Mouse (Mus musculus): ENCODE data around the gene Ndel1. TPM values are rescaled to one million over a fixed set of nuclear protein-coding genes. Genes with fewer than 3 reads are reported as not detected.
"Not testable (repeated sequence)": the region's sequence is repeated elsewhere in the genome, so short reads cannot be mapped to it uniquely, and the experiment has no call there.

Ndel1 gene
- polyA plus RNA-seq, 1 experiment from 2014 or later: 60.3 TPM

DNA sequence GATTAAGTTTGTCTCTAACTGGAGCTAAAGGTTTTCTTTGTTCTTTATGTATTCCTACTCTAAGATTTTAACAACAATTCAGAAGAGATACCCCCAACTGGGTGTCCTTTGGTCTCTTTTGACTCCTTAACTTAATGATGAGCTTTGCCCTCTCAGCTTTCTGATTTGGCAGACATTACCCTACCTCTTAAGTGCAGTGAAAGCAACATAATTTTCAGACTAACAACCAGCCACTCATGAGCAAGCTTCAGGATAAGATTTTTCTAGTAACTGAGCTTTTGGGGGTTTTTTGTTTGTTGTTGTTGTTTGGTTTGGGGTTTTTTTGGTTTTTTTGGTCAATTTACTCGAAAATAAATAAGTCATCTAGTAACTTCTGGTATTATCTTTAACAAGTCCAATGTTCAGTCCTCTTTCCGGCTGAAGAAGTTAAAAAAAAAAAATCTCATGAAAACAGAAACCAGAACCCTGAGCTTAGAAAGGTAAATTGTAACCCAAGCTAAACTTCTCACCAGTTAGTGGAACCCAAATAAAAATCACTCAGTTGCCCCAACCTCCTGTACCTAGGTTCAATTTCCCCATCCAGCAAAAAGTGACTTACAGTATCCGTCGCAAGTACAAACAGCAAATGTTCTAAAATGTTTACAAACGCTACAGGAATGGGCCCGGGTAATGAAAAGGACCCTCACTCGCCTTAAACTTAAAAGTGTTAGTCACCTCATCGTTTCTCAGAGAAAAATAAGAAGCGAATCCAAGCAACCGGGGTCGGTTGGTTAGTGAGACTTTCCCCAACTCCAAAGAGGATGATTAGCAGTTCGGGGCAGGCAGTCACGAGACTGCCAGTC lies 19.8 kb downstream of the Ndel1 start:
- H3K4me2 ChIP-seq (ENCODE audit: low read length): peak overlapping the region; percentile 91
- H3K27ac ChIP-seq (ENCODE audit: low read depth): peak overlapping the region; percentile 98
- H3K4me1 ChIP-seq (replicated peaks; ENCODE audit: control insufficient read depth, insufficient read depth, low read length): peaks cover 20% of the 10 kb centered on the region
- no peaks in the 10 kb centered on the region for H3K9me3 ChIP-seq (ENCODE audit: control insufficient read depth, low read length)
- no peak for DNase-seq (ENCODE audit: low spot score)
- ATAC-seq (replicated peaks; ENCODE audit: low FRiP score, low TSS enrichment, low read depth): no peak
- H3K4me3 ChIP-seq (ENCODE audit: low read depth, low read length): peak overlapping the region; percentile 94
- H3K36me3 ChIP-seq (ENCODE audit: control insufficient read depth, insufficient read depth, low read length): no peaks in the 10 kb centered on the region
- H3K9ac ChIP-seq (ENCODE audit: low read length): peak overlapping the region; percentile 88
- 2% methylated on average over 13 of the region's 13 CpGs for WGBS
- H3K27me3 ChIP-seq (replicated peaks; ENCODE audit: control insufficient read depth, insufficient read depth, low read length): no peaks in the 10 kb centered on the region

DNA sequence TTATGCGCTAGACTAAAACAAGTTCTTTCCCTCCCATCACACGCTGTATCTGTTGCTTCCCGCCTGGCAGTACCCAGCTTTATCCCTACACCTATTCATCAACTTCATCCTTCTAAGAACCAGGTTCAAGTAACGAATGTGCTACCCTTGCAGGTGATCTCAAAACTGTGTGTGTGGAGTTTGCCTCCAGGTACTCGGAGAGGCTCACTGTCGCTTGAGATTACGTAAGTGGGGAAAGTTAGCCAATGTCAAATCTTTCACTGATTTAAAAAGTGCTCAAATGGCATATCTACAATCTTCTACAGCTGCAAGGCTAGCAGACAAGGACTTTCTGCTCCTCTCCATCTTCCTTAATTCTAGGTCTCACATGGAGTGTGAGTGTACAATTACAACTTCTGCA lies 20.8 kb downstream of the Ndel1 start:
- no peak overlapping the region for H3K27ac ChIP-seq (ENCODE audit: low read depth)
- 77% methylated on average over 7 of the region's 7 CpGs for WGBS
- no peak overlapping the region for H3K4me3 ChIP-seq (ENCODE audit: low read depth, low read length)
- H3K9ac ChIP-seq (ENCODE audit: low read length): no peak overlapping the region
- H3K4me1 ChIP-seq (replicated peaks; ENCODE audit: control insufficient read depth, insufficient read depth, low read length): peaks cover 20% of the 10 kb centered on the region
- no peaks in the 10 kb centered on the region for H3K36me3 ChIP-seq (ENCODE audit: control insufficient read depth, insufficient read depth, low read length)
- H3K4me2 ChIP-seq (ENCODE audit: low read length): peak overlapping the region; percentile 91
- no peak for DNase-seq (ENCODE audit: low spot score)
- no peaks in the 10 kb centered on the region for H3K27me3 ChIP-seq (replicated peaks; ENCODE audit: control insufficient read depth, insufficient read depth, low read length)
- no peaks in the 10 kb centered on the region for H3K9me3 ChIP-seq (ENCODE audit: control insufficient read depth, low read length)
- ATAC-seq (replicated peaks; ENCODE audit: low FRiP score, low TSS enrichment, low read depth): no peak

DNA sequence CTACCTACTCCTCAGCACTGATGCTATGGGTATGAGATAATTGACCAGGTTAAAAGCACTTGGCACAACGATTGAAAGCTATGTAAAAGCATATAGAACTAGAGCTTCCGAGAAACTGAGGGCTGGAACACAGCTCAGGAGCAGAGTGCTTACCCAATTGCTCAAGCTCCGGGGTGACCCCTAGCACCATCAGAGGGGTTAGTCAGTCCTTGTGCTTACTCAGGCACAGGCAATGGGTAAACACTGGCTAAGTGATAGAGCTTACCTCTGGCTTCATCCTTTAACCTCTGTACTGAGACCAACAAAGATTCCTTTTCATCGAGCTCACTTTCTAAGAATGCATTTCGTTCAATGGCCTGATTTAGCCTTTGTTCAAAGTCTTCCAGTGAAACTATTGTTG lies 32.1 kb downstream of the Ndel1 start:
- DNase-seq (ENCODE audit: low spot score): no peak
- Histone ChIP-seq H3K27me3 (replicated peaks; ENCODE audit: control insufficient read depth, insufficient read depth, low read length) (no peaks in the 10 kb centered on the region), H3K4me2 (ENCODE audit: low read length) (no peak overlapping the region), H3K36me3 (ENCODE audit: control insufficient read depth, insufficient read depth, low read length) (peaks cover 69% of the 10 kb centered on the region), H3K9ac (ENCODE audit: low read length) (no peak overlapping the region), H3K4me1 (replicated peaks; ENCODE audit: control insufficient read depth, insufficient read depth, low read length) (no peaks in the 10 kb centered on the region), H3K4me3 (ENCODE audit: low read depth, low read length) (no peak overlapping the region), H3K9me3 (ENCODE audit: control insufficient read depth, low read length) (no peaks in the 10 kb centered on the region), H3K27ac (ENCODE audit: low read depth) (no peak overlapping the region)
- ATAC-seq (replicated peaks; ENCODE audit: low FRiP score, low TSS enrichment, low read depth): no peak
- 91% methylated on average over 5 of the region's 5 CpGs for WGBS

DNA sequence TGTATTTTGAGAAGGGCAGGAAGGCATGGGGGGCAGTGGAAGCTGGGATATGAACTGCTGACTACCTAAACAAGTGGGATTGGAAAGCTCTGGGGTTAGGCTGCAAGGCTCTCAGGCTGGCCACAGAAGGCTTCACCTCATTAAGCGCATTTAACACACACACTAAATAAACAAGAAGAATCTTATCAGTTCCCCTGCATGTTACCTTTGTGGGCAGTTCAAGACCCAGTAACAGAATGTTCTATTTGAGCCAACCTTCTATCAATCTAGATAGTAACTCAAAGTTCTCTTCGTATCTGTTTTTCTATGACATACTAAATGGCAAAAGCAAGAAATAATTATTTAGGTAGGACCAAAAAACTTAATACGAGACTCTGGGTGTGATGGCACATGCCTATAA lies 36.6 kb downstream of the Ndel1 start:
- Histone ChIP-seq H3K4me1 (replicated peaks; ENCODE audit: control insufficient read depth, insufficient read depth, low read length) (no peaks in the 10 kb centered on the region), H3K9ac (ENCODE audit: low read length) (no peak overlapping the region), H3K4me2 (ENCODE audit: low read length) (no peak overlapping the region), H3K27me3 (replicated peaks; ENCODE audit: control insufficient read depth, insufficient read depth, low read length) (no peaks in the 10 kb centered on the region), H3K4me3 (ENCODE audit: low read depth, low read length) (no peak overlapping the region), H3K36me3 (ENCODE audit: control insufficient read depth, insufficient read depth, low read length) (peaks cover 86% of the 10 kb centered on the region), H3K27ac (ENCODE audit: low read depth) (no peak overlapping the region), H3K9me3 (ENCODE audit: control insufficient read depth, low read length) (no peaks in the 10 kb centered on the region)
- WGBS: 88% methylated on average over 3 of the region's 3 CpGs
- ATAC-seq (replicated peaks; ENCODE audit: low FRiP score, low TSS enrichment, low read depth): no peak
- no peak for DNase-seq (ENCODE audit: low spot score)

DNA sequence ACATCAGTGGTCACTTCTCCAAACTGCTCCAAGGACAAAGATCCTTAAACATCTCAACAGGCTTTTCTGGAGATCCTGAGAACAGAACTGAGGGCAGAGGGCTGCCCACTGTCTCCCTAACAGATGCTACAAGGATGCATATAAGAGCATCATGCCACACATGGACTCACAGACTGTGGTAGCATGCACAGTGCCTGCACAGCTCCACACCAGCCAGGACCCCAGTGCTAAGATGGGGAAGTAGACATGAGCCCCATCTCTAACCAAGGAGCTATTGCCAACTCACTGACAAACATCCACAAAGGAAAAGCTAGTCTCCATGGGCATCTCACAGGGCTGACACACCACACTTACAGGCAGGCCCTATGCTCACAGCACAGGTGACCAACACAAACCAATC lies 38.1 kb downstream of the Ndel1 start:
- H3K36me3 ChIP-seq (ENCODE audit: control insufficient read depth, insufficient read depth, low read length): peaks cover 86% of the 10 kb centered on the region
- no peak for ATAC-seq (replicated peaks; ENCODE audit: low FRiP score, low TSS enrichment, low read depth)

DNA sequence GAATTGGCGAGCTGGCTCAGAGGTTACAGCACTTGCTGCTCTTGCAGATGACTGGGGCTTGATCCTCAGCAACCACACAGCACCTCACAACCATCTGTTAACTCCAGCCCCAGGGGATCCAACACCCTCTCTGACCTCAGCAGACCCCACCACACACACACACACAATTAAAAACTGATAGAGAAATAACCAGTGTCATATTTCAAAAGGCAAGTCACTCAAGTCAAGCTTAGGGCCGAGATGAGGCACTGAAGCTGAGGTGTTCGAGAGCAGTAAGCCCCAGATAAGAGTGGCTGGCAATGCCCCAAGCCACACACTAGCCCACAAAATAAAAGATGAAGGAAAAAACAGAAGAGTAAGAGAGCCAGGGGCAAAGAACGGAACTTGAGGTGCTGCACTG lies 38.9 kb downstream of the Ndel1 start:
- Histone ChIP-seq H3K27ac (ENCODE audit: low read depth) (no peak overlapping the region), H3K36me3 (ENCODE audit: control insufficient read depth, insufficient read depth, low read length) (peaks cover 89% of the 10 kb centered on the region), H3K9me3 (ENCODE audit: control insufficient read depth, low read length) (no peaks in the 10 kb centered on the region)

More for the DNA sequence above, 38.1 kb downstream of the Ndel1 start:
- no peaks in the 10 kb centered on the region for H3K4me1 ChIP-seq (replicated peaks; ENCODE audit: control insufficient read depth, insufficient read depth, low read length)
- no peaks in the 10 kb centered on the region for H3K9me3 ChIP-seq (ENCODE audit: control insufficient read depth, low read length)
- no peak overlapping the region for H3K27ac ChIP-seq (ENCODE audit: low read depth)
- no peaks in the 10 kb centered on the region for H3K27me3 ChIP-seq (replicated peaks; ENCODE audit: control insufficient read depth, insufficient read depth, low read length)
- no peak overlapping the region for H3K9ac ChIP-seq (ENCODE audit: low read length)
- H3K4me2 ChIP-seq (ENCODE audit: low read length): no peak overlapping the region
- H3K4me3 ChIP-seq (ENCODE audit: low read depth, low read length): no peak overlapping the region
- no peak for DNase-seq (ENCODE audit: low spot score)

DNA sequence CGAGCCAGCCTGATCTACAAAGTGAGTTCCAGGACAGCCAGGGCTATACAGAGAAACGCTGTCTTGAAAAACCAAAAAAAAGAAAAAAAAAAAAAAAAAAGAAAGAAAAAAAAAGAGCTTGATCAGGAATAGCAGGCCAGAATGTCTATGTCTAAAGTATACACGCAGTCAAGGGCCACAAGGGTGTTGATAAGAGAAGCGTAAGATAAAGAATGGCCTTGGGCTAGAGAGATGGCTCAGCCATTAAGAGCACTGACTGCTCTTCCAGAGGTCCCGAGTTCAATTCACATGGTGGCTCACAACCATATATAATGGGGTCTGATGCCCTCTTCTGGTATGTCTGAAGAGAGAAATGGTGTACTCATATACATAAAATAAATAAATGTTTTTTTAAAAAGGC lies 40.1 kb downstream of the Ndel1 start:
- H3K9ac ChIP-seq (ENCODE audit: low read length); H3K9me3 ChIP-seq (ENCODE audit: control insufficient read depth, low read length); ATAC-seq (replicated peaks; ENCODE audit: low FRiP score, low TSS enrichment, low read depth); H3K4me3 ChIP-seq (ENCODE audit: low read depth, low read length); H3K4me2 ChIP-seq (ENCODE audit: low read length); H3K27me3 ChIP-seq (replicated peaks; ENCODE audit: control insufficient read depth, insufficient read depth, low read length); H3K27ac ChIP-seq (ENCODE audit: low read depth); DNase-seq (ENCODE audit: low spot score); H3K4me1 ChIP-seq (replicated peaks; ENCODE audit: control insufficient read depth, insufficient read depth, low read length): not testable (repeated sequence)
- H3K36me3 ChIP-seq (ENCODE audit: control insufficient read depth, insufficient read depth, low read length): peaks cover 90% of the 10 kb centered on the region
- 93% methylated on average over 5 of the region's 5 CpGs for WGBS

More for the DNA sequence above, 38.9 kb downstream of the Ndel1 start:
- Histone ChIP-seq H3K4me1 (replicated peaks; ENCODE audit: control insufficient read depth, insufficient read depth, low read length) (no peaks in the 10 kb centered on the region), H3K4me3 (ENCODE audit: low read depth, low read length) (no peak overlapping the region), H3K27me3 (replicated peaks; ENCODE audit: control insufficient read depth, insufficient read depth, low read length) (no peaks in the 10 kb centered on the region), H3K9ac (ENCODE audit: low read length) (no peak overlapping the region), H3K4me2 (ENCODE audit: low read length) (no peak overlapping the region)
- WGBS: 61% methylated on average over 4 of the region's 4 CpGs
- no peak for ATAC-seq (replicated peaks; ENCODE audit: low FRiP score, low TSS enrichment, low read depth)
- DNase-seq (ENCODE audit: low spot score): no peak

DNA sequence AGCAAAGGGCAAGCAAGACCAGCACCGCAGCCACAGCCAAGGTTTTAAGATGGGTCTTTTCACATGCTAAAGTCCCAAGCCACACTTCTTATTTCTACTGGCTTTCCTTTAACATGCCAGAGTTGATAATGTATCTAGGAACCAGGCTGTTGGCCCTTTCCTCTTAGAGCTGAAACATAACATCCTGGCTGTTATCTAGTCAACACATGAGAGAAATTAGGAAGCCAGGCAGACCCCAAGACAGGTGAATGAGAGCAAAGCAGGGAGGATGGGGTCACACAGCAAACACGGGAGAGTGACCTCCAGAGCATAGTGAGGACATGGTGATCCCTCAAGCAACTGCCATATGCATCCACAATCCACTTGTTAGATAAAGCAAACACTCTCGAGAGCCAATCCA lies 44.9 kb downstream of the Ndel1 start:
- H3K4me3 ChIP-seq (ENCODE audit: low read depth, low read length): no peak overlapping the region
- peaks cover 73% of the 10 kb centered on the region for H3K36me3 ChIP-seq (ENCODE audit: control insufficient read depth, insufficient read depth, low read length)
- H3K9ac ChIP-seq (ENCODE audit: low read length): no peak overlapping the region
- DNase-seq (ENCODE audit: low spot score): no peak
- 73% methylated on average over 3 of the region's 3 CpGs for WGBS
- H3K4me2 ChIP-seq (ENCODE audit: low read length): no peak overlapping the region
- no peaks in the 10 kb centered on the region for H3K4me1 ChIP-seq (replicated peaks; ENCODE audit: control insufficient read depth, insufficient read depth, low read length)
- no peaks in the 10 kb centered on the region for H3K9me3 ChIP-seq (ENCODE audit: control insufficient read depth, low read length)
- no peaks in the 10 kb centered on the region for H3K27me3 ChIP-seq (replicated peaks; ENCODE audit: control insufficient read depth, insufficient read depth, low read length)
- ATAC-seq (replicated peaks; ENCODE audit: low FRiP score, low TSS enrichment, low read depth): no peak
- no peak overlapping the region for H3K27ac ChIP-seq (ENCODE audit: low read depth)

DNA sequence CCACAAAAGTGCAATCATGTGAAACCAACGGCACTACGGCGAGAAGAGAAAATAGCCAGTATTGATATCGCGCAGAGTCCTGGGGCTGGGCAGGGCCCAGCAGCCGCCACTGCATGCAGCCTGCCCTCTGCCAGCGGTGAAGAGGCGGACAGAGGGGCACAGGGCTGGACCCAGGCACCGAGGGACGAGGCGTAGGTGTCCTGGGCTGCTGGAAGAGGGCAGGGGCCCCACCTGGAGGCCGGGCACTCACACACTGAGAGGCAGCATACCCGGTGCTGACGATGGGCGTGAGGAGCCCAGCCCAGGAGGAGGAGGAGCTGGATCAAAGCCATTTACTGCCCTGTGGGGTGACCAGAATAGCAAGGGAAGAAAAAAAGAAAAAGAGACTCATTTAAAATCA lies 49.3 kb downstream of the Ndel1 start:
- no peaks in the 10 kb centered on the region for H3K9me3 ChIP-seq (ENCODE audit: control insufficient read depth, low read length)
- no peak overlapping the region for H3K9ac ChIP-seq (ENCODE audit: low read length)
- no peaks in the 10 kb centered on the region for H3K4me1 ChIP-seq (replicated peaks; ENCODE audit: control insufficient read depth, insufficient read depth, low read length)
- H3K36me3 ChIP-seq (ENCODE audit: control insufficient read depth, insufficient read depth, low read length): peaks cover 68% of the 10 kb centered on the region
- no peak overlapping the region for H3K27ac ChIP-seq (ENCODE audit: low read depth)
- WGBS: 85% methylated on average over 15 of the region's 15 CpGs
- H3K27me3 ChIP-seq (replicated peaks; ENCODE audit: control insufficient read depth, insufficient read depth, low read length): no peaks in the 10 kb centered on the region
- H3K4me2 ChIP-seq (ENCODE audit: low read length): no peak overlapping the region
- no peak overlapping the region for H3K4me3 ChIP-seq (ENCODE audit: low read depth, low read length)
- ATAC-seq (replicated peaks; ENCODE audit: low FRiP score, low TSS enrichment, low read depth) (no peak), DNase-seq (ENCODE audit: low spot score) (no peak)

Data from intestine, embryonic 14.5 days (tissue).